Mouse (Mus musculus): ENCODE results near the gene Cnot9. TPM values are rescaled to one million over a fixed set of nuclear protein-coding genes. Genes with fewer than 3 reads are reported as not detected.
A peak's percentile ranks its signal among the peaks of the same experiment; 100 is the strongest.

Cnot9 gene
- total and polyA plus RNA-seq, 2 experiments from 2014 or later, result 7.4 to 19.4 TPM

GRCm38 (mm10) chr1:74569739-74570719 is 64.2 kb downstream of the Cnot9 start:
- Histone ChIP-seq H3K4me2 (ENCODE audit: low read depth, low read length) (no peak overlapping the region), H3K27me3 (ENCODE audit: control insufficient read depth, insufficient read depth, low read length) (no peaks in the 10 kb centered on the region), H3K4me1 (ENCODE audit: control insufficient read depth, insufficient read depth) (no peaks in the 10 kb centered on the region), H3K36me3 (replicated peaks; ENCODE audit: control insufficient read depth, insufficient read depth, low read length) (peaks cover 95% of the 10 kb centered on the region), H3K27ac (ENCODE audit: low read depth) (no peak overlapping the region), H3K9ac (replicated peaks; ENCODE audit: low read depth, low read length) (no peak overlapping the region), H3K4me3 (ENCODE audit: low read depth, low read length) (no peak overlapping the region), H3K9me3 (replicated peaks; ENCODE audit: control insufficient read depth, low read length) (no peaks in the 10 kb centered on the region)
- ATAC-seq (ENCODE audit: insufficient read depth, low read depth), result peak; percentile 24; the same call in 1 of the 2 replicates
- no peak for TF ChIP-seq EP300 (IDR thresholded peaks at IDR 0.05; ENCODE audit: low read depth)
- TF ChIP-seq CTCF (IDR thresholded peaks at IDR 0.05; ENCODE audit: low read depth), result no peak
- WGBS, result 78% methylated on average over 29 of the region's 29 CpGs
- DNase-seq (ENCODE audit: low spot score), result no peak

Other genes with a start within 250 kb of the Cnot9 start
- gene Gpbar1, start 227.5 kb upstream of the Cnot9 start, total RNA-seq (2014; rRNA removed; ENCODE audit: low replicate concordance), result 0.27 TPM in 1 of 2 replicates, not detected in the other
- gene Gpbar1, start 227.5 kb upstream of the Cnot9 start, polyA plus RNA-seq (2015; fragmentation: Nextera tagmentation; extraction: Ambion mirVana), result 0.22 and 0.33 TPM in 2 replicates
- gene Aamp, start 221.3 kb upstream of the Cnot9 start, total RNA-seq (2014; rRNA removed; ENCODE audit: low replicate concordance), result 125 and 146 TPM in 2 replicates
- gene Aamp, start 221.3 kb upstream of the Cnot9 start, polyA plus RNA-seq (2015; fragmentation: Nextera tagmentation; extraction: Ambion mirVana), result 162 and 165 TPM in 2 replicates
- gene Pnkd, start 221.1 kb upstream of the Cnot9 start, total RNA-seq (2014; rRNA removed; ENCODE audit: low replicate concordance), result 221 and 310 TPM in 2 replicates
- 345 and 362 TPM in 2 replicates for gene Pnkd, start 221.1 kb upstream of the Cnot9 start, polyA plus RNA-seq (2015; fragmentation: Nextera tagmentation; extraction: Ambion mirVana)
- 55.7 and 100 TPM in 2 replicates for gene Tmbim1, start 200.4 kb upstream of the Cnot9 start, total RNA-seq (2014; rRNA removed; ENCODE audit: low replicate concordance)
- 41.6 and 44.9 TPM in 2 replicates for gene Tmbim1, start 200.4 kb upstream of the Cnot9 start, polyA plus RNA-seq (2015; fragmentation: Nextera tagmentation; extraction: Ambion mirVana)
- 0.12 TPM in 1 of 2 replicates, not detected in the other for gene Catip, start 143.9 kb upstream of the Cnot9 start, total RNA-seq (2014; rRNA removed; ENCODE audit: low replicate concordance)
- 0.51 and 0.61 TPM in 2 replicates for gene Catip, start 143.9 kb upstream of the Cnot9 start, polyA plus RNA-seq (2015; fragmentation: Nextera tagmentation; extraction: Ambion mirVana)
- gene Slc11a1, start 130.9 kb upstream of the Cnot9 start, total RNA-seq (2014; rRNA removed; ENCODE audit: low replicate concordance), result 2.0 and 2.5 TPM in 2 replicates
- 1.6 and 1.8 TPM in 2 replicates for gene Slc11a1, start 130.9 kb upstream of the Cnot9 start, polyA plus RNA-seq (2015; fragmentation: Nextera tagmentation; extraction: Ambion mirVana)
- 82.6 and 106 TPM in 2 replicates for gene Ctdsp1, start 114.5 kb upstream of the Cnot9 start, total RNA-seq (2014; rRNA removed; ENCODE audit: low replicate concordance)
- 38.0 and 38.4 TPM in 2 replicates for gene Ctdsp1, start 114.5 kb upstream of the Cnot9 start, polyA plus RNA-seq (2015; fragmentation: Nextera tagmentation; extraction: Ambion mirVana)
- not detected in 2 replicates for gene Vil1, start 96.7 kb upstream of the Cnot9 start, total RNA-seq (2014; rRNA removed; ENCODE audit: low replicate concordance)
- 0.16 and 0.36 TPM in 2 replicates for gene Vil1, start 96.7 kb upstream of the Cnot9 start, polyA plus RNA-seq (2015; fragmentation: Nextera tagmentation; extraction: Ambion mirVana)
- gene Plcd4, start 36.8 kb downstream of the Cnot9 start, total RNA-seq (2014; rRNA removed; ENCODE audit: low replicate concordance), result not detected in 2 replicates
- 0.15 and 0.45 TPM in 2 replicates for gene Plcd4, start 36.8 kb downstream of the Cnot9 start, polyA plus RNA-seq (2015; fragmentation: Nextera tagmentation; extraction: Ambion mirVana)
- gene Usp37, start 38.2 kb downstream of the Cnot9 start, total RNA-seq (2014; rRNA removed; ENCODE audit: low replicate concordance), result 8.0 and 9.0 TPM in 2 replicates
- 7.4 and 8.3 TPM in 2 replicates for gene Usp37, start 38.2 kb downstream of the Cnot9 start, polyA plus RNA-seq (2015; fragmentation: Nextera tagmentation; extraction: Ambion mirVana)
- gene Zfp142, start 82.2 kb downstream of the Cnot9 start, total RNA-seq (2014; rRNA removed; ENCODE audit: low replicate concordance), result 5.6 and 6.8 TPM in 2 replicates
- gene Zfp142, start 82.2 kb downstream of the Cnot9 start, polyA plus RNA-seq (2015; fragmentation: Nextera tagmentation; extraction: Ambion mirVana), result 2.0 and 2.2 TPM in 2 replicates
- gene Bcs1l, start 82.2 kb downstream of the Cnot9 start, total RNA-seq (2014; rRNA removed; ENCODE audit: low replicate concordance), result 15.3 and 26.8 TPM in 2 replicates
- gene Bcs1l, start 82.2 kb downstream of the Cnot9 start, polyA plus RNA-seq (2015; fragmentation: Nextera tagmentation; extraction: Ambion mirVana), result 17.4 and 18.8 TPM in 2 replicates
- gene Rnf25, start 95.3 kb downstream of the Cnot9 start, total RNA-seq (2014; rRNA removed; ENCODE audit: low replicate concordance), result 33.0 and 37.4 TPM in 2 replicates
- 16.0 and 16.5 TPM in 2 replicates for gene Rnf25, start 95.3 kb downstream of the Cnot9 start, polyA plus RNA-seq (2015; fragmentation: Nextera tagmentation; extraction: Ambion mirVana)
- 0.27 and 0.38 TPM in 2 replicates for gene Stk36, start 95.4 kb downstream of the Cnot9 start, total RNA-seq (2014; rRNA removed; ENCODE audit: low replicate concordance)
- gene Stk36, start 95.4 kb downstream of the Cnot9 start, polyA plus RNA-seq (2015; fragmentation: Nextera tagmentation; extraction: Ambion mirVana), result 0.79 and 2.4 TPM in 2 replicates
- 13.4 and 22.9 TPM in 2 replicates for gene Ttll4, start 155.7 kb downstream of the Cnot9 start, total RNA-seq (2014; rRNA removed; ENCODE audit: low replicate concordance)
- gene Ttll4, start 155.7 kb downstream of the Cnot9 start, polyA plus RNA-seq (2015; fragmentation: Nextera tagmentation; extraction: Ambion mirVana), result 3.5 and 4.7 TPM in 2 replicates
- gene Cyp27a1, start 207.5 kb downstream of the Cnot9 start, total RNA-seq (2014; rRNA removed; ENCODE audit: low replicate concordance), result 6.7 and 13.5 TPM in 2 replicates
- 10.5 and 11.9 TPM in 2 replicates for gene Cyp27a1, start 207.5 kb downstream of the Cnot9 start, polyA plus RNA-seq (2015; fragmentation: Nextera tagmentation; extraction: Ambion mirVana)
- gene Prkag3, start 243.2 kb downstream of the Cnot9 start, total RNA-seq (2014; rRNA removed; ENCODE audit: low replicate concordance), result 2.4 and 9.6 TPM in 2 replicates
- gene Prkag3, start 243.2 kb downstream of the Cnot9 start, polyA plus RNA-seq (2015; fragmentation: Nextera tagmentation; extraction: Ambion mirVana), result 2.0 and 2.5 TPM in 2 replicates